Mouse (Mus musculus): ENCODE measurements around the gene Msi2. TPM values are rescaled to one million over a fixed set of nuclear protein-coding genes. Genes with fewer than 3 reads are reported as not detected.

Msi2 gene
- polyA plus RNA-seq, 1 experiment from 2014 or later = 40.1 TPM

- Histone ChIP-seq H3K4me1 (replicated peaks; ENCODE audit: control insufficient read depth, insufficient read depth, low read length) (peaks cover 18% of the 10 kb centered on the region; the same call in 1 of the 2 replicates), H3K9me3 (ENCODE audit: control insufficient read depth, low read length) (no peaks in the 10 kb centered on the region), H3K4me3 (ENCODE audit: low read depth, low read length) (no peak overlapping the region), H3K36me3 (ENCODE audit: control insufficient read depth, insufficient read depth, low read length) (no peaks in the 10 kb centered on the region), H3K9ac (ENCODE audit: low read depth, low read length) (no peak overlapping the region), H3K27me3 (ENCODE audit: control insufficient read depth, insufficient read depth, low read length) (no peaks in the 10 kb centered on the region), H3K27ac (ENCODE audit: low read depth, low read length) (no peak overlapping the region), H3K4me2 (replicated peaks; ENCODE audit: low read depth, low read length) (no peak overlapping the region)
- no peak for DNase-seq (ENCODE audit: low spot score)
- no peak for ATAC-seq (ENCODE audit: low FRiP score)
- whole genome bisulfite sequencing = 94% methylated on average over 11 of the region's 11 CpGs
Observed at GRCm38 (mm10) chr11:88603366-88603765, 114.9 kb downstream of the Msi2 start.

- no peak overlapping the region for H3K4me2 ChIP-seq (replicated peaks; ENCODE audit: low read depth, low read length)
- H3K27ac ChIP-seq (ENCODE audit: low read depth, low read length) = no peak overlapping the region
- 76% methylated on average over 7 of the region's 7 CpGs for WGBS
- no peaks in the 10 kb centered on the region for H3K36me3 ChIP-seq (ENCODE audit: control insufficient read depth, insufficient read depth, low read length)
- no peak for ATAC-seq (ENCODE audit: low FRiP score)
- H3K4me1 ChIP-seq (replicated peaks; ENCODE audit: control insufficient read depth, insufficient read depth, low read length) = peaks cover 18% of the 10 kb centered on the region; the same call in 1 of the 2 replicates
- H3K9me3 ChIP-seq (ENCODE audit: control insufficient read depth, low read length) = no peaks in the 10 kb centered on the region
- H3K9ac ChIP-seq (ENCODE audit: low read depth, low read length) = no peak overlapping the region
- no peak for DNase-seq (ENCODE audit: low spot score)
- H3K4me3 ChIP-seq (ENCODE audit: low read depth, low read length) = no peak overlapping the region
- H3K27me3 ChIP-seq (ENCODE audit: control insufficient read depth, insufficient read depth, low read length) = no peaks in the 10 kb centered on the region
Observed at GRCm38 (mm10) chr11:88602471-88603120, 115.7 kb downstream of the Msi2 start.

GRCm38 (mm10) chr11:88600194-88600593 lies 118.1 kb downstream of the Msi2 start:
- no peak for DNase-seq (ENCODE audit: low spot score)
- Histone ChIP-seq H3K36me3 (ENCODE audit: control insufficient read depth, insufficient read depth, low read length) (no peaks in the 10 kb centered on the region), H3K4me1 (replicated peaks; ENCODE audit: control insufficient read depth, insufficient read depth, low read length) (peaks cover 13% of the 10 kb centered on the region; the same call in 1 of the 2 replicates), H3K27me3 (ENCODE audit: control insufficient read depth, insufficient read depth, low read length) (no peaks in the 10 kb centered on the region), H3K9me3 (ENCODE audit: control insufficient read depth, low read length) (no peaks in the 10 kb centered on the region), H3K27ac (ENCODE audit: low read depth, low read length) (no peak overlapping the region), H3K9ac (ENCODE audit: low read depth, low read length) (no peak overlapping the region), H3K4me2 (replicated peaks; ENCODE audit: low read depth, low read length) (no peak overlapping the region), H3K4me3 (ENCODE audit: low read depth, low read length) (no peak overlapping the region)
- ATAC-seq (ENCODE audit: low FRiP score) = no peak
- 91% methylated on average over 3 of the region's 3 CpGs for WGBS

GRCm38 (mm10) chr11:88599332-88600130 lies 118.8 kb downstream of the Msi2 start:
- no peak overlapping the region for H3K4me2 ChIP-seq (replicated peaks; ENCODE audit: low read depth, low read length)
- no peak overlapping the region for H3K27ac ChIP-seq (ENCODE audit: low read depth, low read length)
- WGBS = 77% methylated on average over 17 of the region's 17 CpGs
- H3K36me3 ChIP-seq (ENCODE audit: control insufficient read depth, insufficient read depth, low read length) = no peaks in the 10 kb centered on the region
- DNase-seq (ENCODE audit: low spot score) (no peak), ATAC-seq (ENCODE audit: low FRiP score) (0 out of 2 replicates have a peak, but pooled peaks have one; percentile 51)
- H3K27me3 ChIP-seq (ENCODE audit: control insufficient read depth, insufficient read depth, low read length) = no peaks in the 10 kb centered on the region
- peaks cover 12% of the 10 kb centered on the region; the same call in 1 of the 2 replicates for H3K4me1 ChIP-seq (replicated peaks; ENCODE audit: control insufficient read depth, insufficient read depth, low read length)
- H3K9me3 ChIP-seq (ENCODE audit: control insufficient read depth, low read length) = no peaks in the 10 kb centered on the region
- no peak overlapping the region for H3K9ac ChIP-seq (ENCODE audit: low read depth, low read length)
- no peak overlapping the region for H3K4me3 ChIP-seq (ENCODE audit: low read depth, low read length)

GRCm38 (mm10) chr11:88598848-88599175 lies 119.5 kb downstream of the Msi2 start:
- DNase-seq (ENCODE audit: low spot score) = no peak
- peaks cover 12% of the 10 kb centered on the region; the same call in 1 of the 2 replicates for H3K4me1 ChIP-seq (replicated peaks; ENCODE audit: control insufficient read depth, insufficient read depth, low read length)
- no peaks in the 10 kb centered on the region for H3K27me3 ChIP-seq (ENCODE audit: control insufficient read depth, insufficient read depth, low read length)
- no peak for ATAC-seq (ENCODE audit: low FRiP score)
- H3K9me3 ChIP-seq (ENCODE audit: control insufficient read depth, low read length) = no peaks in the 10 kb centered on the region
- no peak overlapping the region for H3K4me2 ChIP-seq (replicated peaks; ENCODE audit: low read depth, low read length)
- no peak overlapping the region for H3K9ac ChIP-seq (ENCODE audit: low read depth, low read length)
- H3K27ac ChIP-seq (ENCODE audit: low read depth, low read length) = no peak overlapping the region
- no peaks in the 10 kb centered on the region for H3K36me3 ChIP-seq (ENCODE audit: control insufficient read depth, insufficient read depth, low read length)
- 80% methylated on average over 3 of the region's 3 CpGs for WGBS
- no peak overlapping the region for H3K4me3 ChIP-seq (ENCODE audit: low read depth, low read length)

GRCm38 (mm10) chr11:88598150-88598847 lies 120.0 kb downstream of the Msi2 start:
- Histone ChIP-seq H3K9me3 (ENCODE audit: control insufficient read depth, low read length) (no peaks in the 10 kb centered on the region), H3K27ac (ENCODE audit: low read depth, low read length) (no peak overlapping the region), H3K4me3 (ENCODE audit: low read depth, low read length) (no peak overlapping the region), H3K9ac (ENCODE audit: low read depth, low read length) (no peak overlapping the region), H3K4me2 (replicated peaks; ENCODE audit: low read depth, low read length) (no peak overlapping the region), H3K4me1 (replicated peaks; ENCODE audit: control insufficient read depth, insufficient read depth, low read length) (peaks cover 12% of the 10 kb centered on the region; the same call in 1 of the 2 replicates), H3K36me3 (ENCODE audit: control insufficient read depth, insufficient read depth, low read length) (no peaks in the 10 kb centered on the region), H3K27me3 (ENCODE audit: control insufficient read depth, insufficient read depth, low read length) (no peaks in the 10 kb centered on the region)
- DNase-seq (ENCODE audit: low spot score) (no peak), ATAC-seq (ENCODE audit: low FRiP score) (no peak)
- WGBS = 77% methylated on average over 11 of the region's 11 CpGs

GRCm38 (mm10) chr11:88595616-88596015 lies 122.7 kb downstream of the Msi2 start:
- ATAC-seq (ENCODE audit: low FRiP score) = no peak
- 73% methylated on average over 4 of the region's 4 CpGs for WGBS
- no peak for DNase-seq (ENCODE audit: low spot score)

GRCm38 (mm10) chr11:88594804-88595611 lies 123.3 kb downstream of the Msi2 start:
- Histone ChIP-seq H3K27me3 (ENCODE audit: control insufficient read depth, insufficient read depth, low read length) (no peaks in the 10 kb centered on the region), H3K9me3 (ENCODE audit: control insufficient read depth, low read length) (no peaks in the 10 kb centered on the region), H3K4me3 (ENCODE audit: low read depth, low read length) (no peak overlapping the region), H3K36me3 (ENCODE audit: control insufficient read depth, insufficient read depth, low read length) (no peaks in the 10 kb centered on the region), H3K9ac (ENCODE audit: low read depth, low read length) (no peak overlapping the region), H3K4me1 (replicated peaks; ENCODE audit: control insufficient read depth, insufficient read depth, low read length) (peaks cover 3% of the 10 kb centered on the region), H3K27ac (ENCODE audit: low read depth, low read length) (peak overlapping the region; percentile 3; the same call in 1 of the 2 replicates), H3K4me2 (replicated peaks; ENCODE audit: low read depth, low read length) (no peak overlapping the region)
- DNase-seq (ENCODE audit: low spot score) = no peak
- 64% methylated on average over 13 of the region's 13 CpGs for WGBS
- no peak for ATAC-seq (ENCODE audit: low FRiP score)

More at GRCm38 (mm10) chr11:88595616-88596015, 122.7 kb downstream of the Msi2 start:
- Histone ChIP-seq H3K9ac (ENCODE audit: low read depth, low read length) (no peak overlapping the region), H3K27ac (ENCODE audit: low read depth, low read length) (no peak overlapping the region), H3K4me3 (ENCODE audit: low read depth, low read length) (no peak overlapping the region), H3K36me3 (ENCODE audit: control insufficient read depth, insufficient read depth, low read length) (no peaks in the 10 kb centered on the region), H3K27me3 (ENCODE audit: control insufficient read depth, insufficient read depth, low read length) (no peaks in the 10 kb centered on the region), H3K4me2 (replicated peaks; ENCODE audit: low read depth, low read length) (no peak overlapping the region), H3K4me1 (replicated peaks; ENCODE audit: control insufficient read depth, insufficient read depth, low read length) (peaks cover 8% of the 10 kb centered on the region; the same call in 1 of the 2 replicates), H3K9me3 (ENCODE audit: control insufficient read depth, low read length) (no peaks in the 10 kb centered on the region)

Data from hindbrain, embryonic 11.5 days (tissue).